Mouse (Mus musculus) spleen, adult 2 months (tissue): ENCODE results near the gene Gm49333. TPM values are rescaled to one million over a fixed set of nuclear protein-coding genes. Genes with fewer than 3 reads are reported as not detected.

Experiments
- DNase-seq, 2 experiments: peaks; one replicate each; pipeline versions ENCODE4 v3.0.0 to v3.0.0-alpha.2; 2012 to 2021; ENCODE audit warnings: low spot score in 2 of 2, low read depth in 1 of 2
- H3K27ac ChIP-seq: fragments of 200-500 bp; 2 replicates; pipeline ENCODE4 v1.5.1; 2012; ENCODE audit warnings: low read length, inconsistent platforms; ENCODE audit not compliant: insufficient read depth
- H3K27me3 ChIP-seq: fragments of 200-500 bp; 2 replicates; pipeline ENCODE4 v1.6.1; 2012; ENCODE audit warnings: mild to moderate bottlenecking, moderate library complexity, low read length, inconsistent platforms; ENCODE audit not compliant: control insufficient read depth, insufficient read depth
- H3K36me3 ChIP-seq: fragments of 200-500 bp; 2 replicates; pipeline ENCODE4 v1.6.1; 2012; ENCODE audit warnings: mild to moderate bottlenecking, low read length, inconsistent platforms; ENCODE audit not compliant: control insufficient read depth, insufficient read depth
- H3K4me1 ChIP-seq: fragments of 200-500 bp; 2 replicates; pipeline ENCODE4 v1.6.1; 2011; ENCODE audit warnings: inconsistent platforms; ENCODE audit not compliant: control insufficient read depth, insufficient read depth, insufficient read length
- H3K4me3 ChIP-seq: fragments of 200-500 bp; 2 replicates; pipeline ENCODE4 v1.5.1; 2011; ENCODE audit warnings: mild to moderate bottlenecking, inconsistent platforms; ENCODE audit not compliant: insufficient read depth, insufficient read length; ENCODE audit errors: extremely low read depth
- CTCF ChIP-seq: fragments of 200-500 bp; IDR thresholded peaks from 2 replicates; pipeline ENCODE4 v1.5.1; 2011; ENCODE audit warnings: mild to moderate bottlenecking, inconsistent platforms; ENCODE audit not compliant: insufficient read depth, insufficient read length, insufficient replicate concordance; ENCODE audit errors: extremely low read depth
- POLR2A ChIP-seq: fragments of 200-500 bp; IDR thresholded peaks from 2 replicates; pipeline ENCODE4 v1.6.1; 2011; ENCODE audit warnings: low read depth, low read length, inconsistent platforms
- WGBS: fragments of 180-500 bp; shearing (Covaris S2); methylation state at CpG from one replicate; pipeline ENCODE4 v1.1.7; 2018; 5-methylcytosine and 5-hydroxymethylcytosine counted together
- polyA plus RNA-seq: library from polyadenylated mRNA; depleted of rRNA; stranded (reverse); fragments of >200 nt; gene quantifications from 2 replicates; pipeline ENCODE4 v1.2.3, GENCODE M21; 2012

Gm49333 gene
- polyA plus RNA-seq, 1 experiment: 0.02 TPM

GRCm38 (mm10) chr16:20619541-20620398 lies 8.4 kb downstream of the Gm49333 start:
- Histone ChIP-seq H3K4me1 (peaks cover 8% of the 10 kb centered on the region), H3K27ac (no peak overlapping the region), H3K36me3 (no peaks in the 10 kb centered on the region; the same call in 1 of the 2 replicates), H3K27me3 (peaks cover 22% of the 10 kb centered on the region), H3K4me3 (peak overlapping the region; percentile 27; the same call in 1 of the 2 replicates)
- no peak for TF ChIP-seq POLR2A
- WGBS: 6% methylated on average over 82 of the region's 83 CpGs
- DNase-seq: no peak

- H3K4me1 ChIP-seq: peaks cover 8% of the 10 kb centered on the region
- under 1% methylated on average over 9 of the region's 9 CpGs for WGBS
- no peak overlapping the region; the same call in 1 of the 2 replicates for H3K4me3 ChIP-seq
- no peaks in the 10 kb centered on the region; the same call in 1 of the 2 replicates for H3K36me3 ChIP-seq
- DNase-seq: no peak
- TF ChIP-seq CTCF (no peak), POLR2A (no peak)
- peaks cover 22% of the 10 kb centered on the region for H3K27me3 ChIP-seq
- no peak overlapping the region for H3K27ac ChIP-seq
These were observed 9.0 kb downstream of the Gm49333 start for GRCm38 (mm10) chr16:20620399-20620735.

DNA sequence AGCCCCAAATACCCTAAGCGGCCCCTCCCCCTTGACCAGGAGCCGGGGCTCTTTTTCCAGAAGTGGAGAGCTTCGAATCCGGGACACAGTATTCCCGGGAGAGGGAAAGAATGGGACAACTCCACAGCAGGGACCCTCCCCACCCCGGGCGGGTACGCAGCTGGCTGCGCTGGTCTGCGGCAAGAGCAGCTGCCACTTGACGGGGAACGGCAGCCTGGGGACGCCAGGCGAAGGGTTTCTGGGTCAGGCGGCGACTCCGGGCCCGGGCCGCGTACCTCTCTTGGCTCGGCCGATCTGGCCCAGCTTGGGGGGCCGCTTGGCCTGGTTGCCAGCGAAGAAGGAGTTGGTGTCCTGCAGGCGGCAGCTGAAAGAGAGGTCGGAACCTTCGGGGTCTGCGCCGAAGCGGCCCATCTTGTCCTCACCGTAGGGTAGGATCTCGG lies 9.4 kb downstream of the Gm49333 start:
- Histone ChIP-seq H3K27ac (no peak overlapping the region), H3K4me3 (peak overlapping the region; percentile 61), H3K27me3 (peaks cover 22% of the 10 kb centered on the region), H3K4me1 (peaks cover 8% of the 10 kb centered on the region), H3K36me3 (no peaks in the 10 kb centered on the region; the same call in 1 of the 2 replicates)
- no peak for DNase-seq
- 2% methylated on average over 32 of the region's 32 CpGs for WGBS
- TF ChIP-seq POLR2A (no peak), CTCF (no peak)

DNA sequence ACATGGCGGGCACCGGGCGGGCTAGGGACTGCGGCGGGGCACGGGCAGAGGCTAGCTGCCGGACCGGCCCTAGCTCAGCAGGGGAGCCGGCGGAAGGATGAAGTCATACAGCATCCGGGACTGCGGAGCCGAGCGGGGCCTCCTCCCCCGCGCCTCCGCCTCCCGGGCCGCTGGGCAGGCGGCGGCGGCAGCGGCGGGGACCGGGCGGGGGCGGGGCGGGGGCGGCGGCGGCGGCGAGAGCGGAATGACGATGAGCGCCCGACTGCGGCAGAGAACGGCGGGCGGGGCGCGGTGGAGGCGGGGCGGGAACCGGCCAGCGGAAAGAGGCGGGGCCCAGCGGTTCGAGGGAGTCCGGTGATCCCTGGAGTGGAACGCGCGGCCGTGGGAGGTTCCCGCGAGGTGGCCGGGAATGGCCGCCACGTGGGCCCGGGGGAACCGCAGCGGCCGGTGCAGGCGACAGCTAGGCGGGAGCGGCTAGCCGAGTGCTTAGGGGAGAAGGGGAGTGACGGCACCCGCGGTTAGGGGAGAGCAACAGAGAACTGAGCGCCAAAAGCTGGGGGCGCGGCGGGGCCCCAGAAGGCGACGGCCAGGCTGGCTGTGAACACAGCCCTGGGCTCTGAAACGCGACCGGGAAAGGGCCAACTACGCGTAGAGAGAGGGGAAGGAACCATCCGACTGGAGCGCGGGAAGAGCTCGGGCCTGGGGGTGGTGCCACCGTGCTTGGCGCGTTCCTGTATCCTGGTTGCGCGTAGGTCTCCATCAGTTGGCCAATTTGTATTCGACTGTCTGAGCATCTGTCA lies 10.0 kb downstream of the Gm49333 start, which contains the start of gene Camk2n2:
Gene Camk2n2 (minus strand): TSS at position 97 of the 800 bp plus-strand sequence.
- Histone ChIP-seq H3K27ac (no peak within 1 kb of the TSS), H3K36me3 (no peaks in the 10 kb centered on the region; the same call in 1 of the 2 replicates), H3K4me3 (peak within 1 kb of the TSS; percentile 76), H3K4me1 (peaks cover 8% of the 10 kb centered on the region), H3K27me3 (peaks cover 22% of the 10 kb centered on the region)
- TF ChIP-seq POLR2A: no peak
- no peak for TF ChIP-seq CTCF
- DNase-seq: peak in 1 of 2 experiments; percentile 45
- 2% methylated on average over 64 of the region's 92 CpGs for WGBS

GRCm38 (mm10) chr16:20621991-20622685 lies 10.7 kb downstream of the Gm49333 start:
- no peak for DNase-seq
- H3K4me1 ChIP-seq: peaks cover 8% of the 10 kb centered on the region
- peak overlapping the region; percentile 76 for H3K4me3 ChIP-seq
- no peak for TF ChIP-seq CTCF
- TF ChIP-seq POLR2A: no peak
- no peaks in the 10 kb centered on the region; the same call in 1 of the 2 replicates for H3K36me3 ChIP-seq
- under 1% methylated on average over 34 of the region's 37 CpGs for WGBS
- peaks cover 22% of the 10 kb centered on the region for H3K27me3 ChIP-seq
- H3K27ac ChIP-seq: no peak overlapping the region

GRCm38 (mm10) chr16:20623211-20623610 lies 11.8 kb downstream of the Gm49333 start:
- TF ChIP-seq POLR2A: no peak
- no peak for TF ChIP-seq CTCF
- Histone ChIP-seq H3K36me3 (no peaks in the 10 kb centered on the region; the same call in 1 of the 2 replicates), H3K27me3 (peaks cover 22% of the 10 kb centered on the region), H3K4me3 (no peak overlapping the region), H3K4me1 (peaks cover 8% of the 10 kb centered on the region), H3K27ac (no peak overlapping the region)
- no peak for DNase-seq
- 66% methylated on average over 2 of the region's 2 CpGs for WGBS
